Mouse (Mus musculus): ENCODE measurements around the gene Cap1. TPM values are rescaled to one million over a fixed set of nuclear protein-coding genes. Genes with fewer than 3 reads are reported as not detected.

Gene Cap1
- 54.1 and 54.8 TPM in 2 replicates for polyA plus RNA-seq (2014; fragmentation: Nextera tagmentation; extraction: Ambion mirVana)

- Histone ChIP-seq H3K4me2 (peak within 1 kb of the TSS; percentile 91), H3K36me3 (ENCODE audit: control insufficient read depth, insufficient read depth, low read length) (no peaks in the 10 kb centered on the region), H3K4me3 (ENCODE audit: low read depth, low read length) (peak within 1 kb of the TSS; percentile 94), H3K9me3 (replicated peaks; ENCODE audit: control insufficient read depth, low read length) (no peaks in the 10 kb centered on the region), H3K9ac (ENCODE audit: low read depth, low read length) (peak within 1 kb of the TSS; percentile 94), H3K27ac (ENCODE audit: low read depth, low read length) (peak within 1 kb of the TSS; percentile 100), H3K27me3 (ENCODE audit: control insufficient read depth, insufficient read depth, low read length) (no peaks in the 10 kb centered on the region), H3K4me1 (ENCODE audit: control insufficient read depth, insufficient read depth, low read length) (peaks cover 13% of the 10 kb centered on the region)
- peak; percentile 95 for ATAC-seq (replicated peaks; ENCODE audit: insufficient number of reproducible peaks, low FRiP score, low TSS enrichment)
- under 1% methylated on average over 49 of the region's 49 CpGs for WGBS (ENCODE audit: insufficient replicate concordance)
These were observed at the start of gene Cap1 for GRCm38 (mm10) chr4:122885768-122886578. Gene Cap1, minus strand, starts transcription at chr4:122886056.

GRCm38 (mm10) chr4:122933857-122934256, 48.0 kb upstream of the Cap1 start:
- 44% methylated on average over 3 of the region's 3 CpGs for WGBS (ENCODE audit: insufficient replicate concordance)
- H3K4me3 ChIP-seq (ENCODE audit: low read depth, low read length), result no peak overlapping the region
- no peaks in the 10 kb centered on the region for H3K27me3 ChIP-seq (ENCODE audit: control insufficient read depth, insufficient read depth, low read length)
- ATAC-seq (replicated peaks; ENCODE audit: insufficient number of reproducible peaks, low FRiP score, low TSS enrichment), result no peak
- no peak overlapping the region for H3K9ac ChIP-seq (ENCODE audit: low read depth, low read length)
- no peaks in the 10 kb centered on the region for H3K9me3 ChIP-seq (replicated peaks; ENCODE audit: control insufficient read depth, low read length)
- no peaks in the 10 kb centered on the region for H3K36me3 ChIP-seq (ENCODE audit: control insufficient read depth, insufficient read depth, low read length)
- no peak overlapping the region for H3K4me2 ChIP-seq
- no peak overlapping the region for H3K27ac ChIP-seq (ENCODE audit: low read depth, low read length)
- H3K4me1 ChIP-seq (ENCODE audit: control insufficient read depth, insufficient read depth, low read length), result no peaks in the 10 kb centered on the region

- WGBS (ENCODE audit: insufficient replicate concordance), result 73% methylated on average over 3 of the region's 3 CpGs
- Histone ChIP-seq H3K27ac (ENCODE audit: low read depth, low read length) (no peak overlapping the region), H3K9me3 (replicated peaks; ENCODE audit: control insufficient read depth, low read length) (no peaks in the 10 kb centered on the region), H3K9ac (ENCODE audit: low read depth, low read length) (no peak overlapping the region), H3K27me3 (ENCODE audit: control insufficient read depth, insufficient read depth, low read length) (no peaks in the 10 kb centered on the region), H3K4me3 (ENCODE audit: low read depth, low read length) (no peak overlapping the region), H3K36me3 (ENCODE audit: control insufficient read depth, insufficient read depth, low read length) (no peaks in the 10 kb centered on the region), H3K4me2 (no peak overlapping the region), H3K4me1 (ENCODE audit: control insufficient read depth, insufficient read depth, low read length) (no peaks in the 10 kb centered on the region)
- ATAC-seq (replicated peaks; ENCODE audit: insufficient number of reproducible peaks, low FRiP score, low TSS enrichment), result no peak
These were observed 47.3 kb upstream of the Cap1 start for GRCm38 (mm10) chr4:122933051-122933591.

- Histone ChIP-seq H3K27me3 (ENCODE audit: control insufficient read depth, insufficient read depth, low read length) (no peaks in the 10 kb centered on the region), H3K9ac (ENCODE audit: low read depth, low read length) (no peak overlapping the region), H3K4me2 (no peak overlapping the region), H3K36me3 (ENCODE audit: control insufficient read depth, insufficient read depth, low read length) (no peaks in the 10 kb centered on the region), H3K4me3 (ENCODE audit: low read depth, low read length) (no peak overlapping the region), H3K27ac (ENCODE audit: low read depth, low read length) (no peak overlapping the region), H3K9me3 (replicated peaks; ENCODE audit: control insufficient read depth, low read length) (no peaks in the 10 kb centered on the region), H3K4me1 (ENCODE audit: control insufficient read depth, insufficient read depth, low read length) (no peaks in the 10 kb centered on the region)
- 61% methylated on average over 8 of the region's 8 CpGs for WGBS (ENCODE audit: insufficient replicate concordance)
- no peak for ATAC-seq (replicated peaks; ENCODE audit: insufficient number of reproducible peaks, low FRiP score, low TSS enrichment)
These were observed 46.6 kb upstream of the Cap1 start for GRCm38 (mm10) chr4:122932239-122932978.

GRCm38 (mm10) chr4:122930939-122931590, 45.2 kb upstream of the Cap1 start:
- H3K36me3 ChIP-seq (ENCODE audit: control insufficient read depth, insufficient read depth, low read length), result no peaks in the 10 kb centered on the region
- 71% methylated on average over 2 of the region's 2 CpGs for WGBS (ENCODE audit: insufficient replicate concordance)
- no peak overlapping the region for H3K4me3 ChIP-seq (ENCODE audit: low read depth, low read length)
- ATAC-seq (replicated peaks; ENCODE audit: insufficient number of reproducible peaks, low FRiP score, low TSS enrichment), result no peak
- H3K9me3 ChIP-seq (replicated peaks; ENCODE audit: control insufficient read depth, low read length), result no peaks in the 10 kb centered on the region
- no peaks in the 10 kb centered on the region for H3K4me1 ChIP-seq (ENCODE audit: control insufficient read depth, insufficient read depth, low read length)
- H3K4me2 ChIP-seq, result no peak overlapping the region
- H3K9ac ChIP-seq (ENCODE audit: low read depth, low read length), result no peak overlapping the region
- H3K27ac ChIP-seq (ENCODE audit: low read depth, low read length), result no peak overlapping the region
- H3K27me3 ChIP-seq (ENCODE audit: control insufficient read depth, insufficient read depth, low read length), result no peaks in the 10 kb centered on the region

- ATAC-seq (replicated peaks; ENCODE audit: insufficient number of reproducible peaks, low FRiP score, low TSS enrichment), result no peak
- WGBS (ENCODE audit: insufficient replicate concordance), result 82% methylated on average over 15 of the region's 15 CpGs
- Histone ChIP-seq H3K4me1 (ENCODE audit: control insufficient read depth, insufficient read depth, low read length) (no peaks in the 10 kb centered on the region), H3K4me2 (no peak overlapping the region), H3K27ac (ENCODE audit: low read depth, low read length) (no peak overlapping the region), H3K4me3 (ENCODE audit: low read depth, low read length) (no peak overlapping the region), H3K9ac (ENCODE audit: low read depth, low read length) (no peak overlapping the region), H3K9me3 (replicated peaks; ENCODE audit: control insufficient read depth, low read length) (no peaks in the 10 kb centered on the region), H3K27me3 (ENCODE audit: control insufficient read depth, insufficient read depth, low read length) (no peaks in the 10 kb centered on the region), H3K36me3 (ENCODE audit: control insufficient read depth, insufficient read depth, low read length) (no peaks in the 10 kb centered on the region)
These were observed 37.8 kb upstream of the Cap1 start for GRCm38 (mm10) chr4:122923392-122924344.

GRCm38 (mm10) chr4:122922841-122923240, 37.0 kb upstream of the Cap1 start:
- Histone ChIP-seq H3K4me3 (ENCODE audit: low read depth, low read length) (no peak overlapping the region), H3K4me1 (ENCODE audit: control insufficient read depth, insufficient read depth, low read length) (no peaks in the 10 kb centered on the region), H3K9me3 (replicated peaks; ENCODE audit: control insufficient read depth, low read length) (no peaks in the 10 kb centered on the region), H3K9ac (ENCODE audit: low read depth, low read length) (no peak overlapping the region), H3K27me3 (ENCODE audit: control insufficient read depth, insufficient read depth, low read length) (no peaks in the 10 kb centered on the region), H3K36me3 (ENCODE audit: control insufficient read depth, insufficient read depth, low read length) (no peaks in the 10 kb centered on the region), H3K4me2 (no peak overlapping the region), H3K27ac (ENCODE audit: low read depth, low read length) (no peak overlapping the region)
- 33% methylated on average over 1 of the region's 1 CpGs for WGBS (ENCODE audit: insufficient replicate concordance)
- no peak for ATAC-seq (replicated peaks; ENCODE audit: insufficient number of reproducible peaks, low FRiP score, low TSS enrichment)

Data from heart, embryonic 11.5 days (tissue).